In the genomic region with DNA sequence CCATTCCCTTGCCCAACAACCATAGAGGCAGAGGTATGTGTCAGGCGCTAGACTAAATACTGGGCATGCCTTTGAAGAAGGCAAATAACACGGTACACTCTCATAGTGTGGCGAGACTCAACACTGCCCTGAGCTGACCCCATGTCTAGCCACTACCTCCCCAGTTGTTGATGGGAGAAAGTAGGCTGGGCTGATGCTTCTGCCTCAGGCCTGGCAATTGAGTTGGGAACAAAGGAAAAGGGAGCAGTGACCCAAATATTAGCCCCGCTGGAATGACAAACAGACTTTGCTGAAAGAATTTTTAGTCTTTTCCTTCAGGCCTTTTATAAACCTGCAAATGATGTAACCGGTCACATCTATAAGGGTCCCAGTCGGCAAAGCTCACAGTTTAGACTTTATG, we compare ENCODE assay signal across 28 mouse cellular contexts.
"Had no signal": no experiment of that assay in that cellular context is flagged by ENCODE, and none has a peak within 500 bp of the region (broad histone marks: within the 10 kb centered on the region; RNA-seq: fewer than 3 reads in every experiment).

No protein-coding gene starts in this region.

- H3K36me3 ChIP-seq: embryonic facial prominence, embryonic 10.5 days; embryonic facial prominence, embryonic 12.5 days; embryonic facial prominence, embryonic 13.5 days; embryonic facial prominence, embryonic 15.5 days; forebrain, embryonic 10.5 days; forebrain, embryonic 12.5 days had no signal

- H3K27ac ChIP-seq: embryonic facial prominence, embryonic 10.5 days; embryonic facial prominence, embryonic 12.5 days; embryonic facial prominence, embryonic 13.5 days; embryonic facial prominence, embryonic 15.5 days; forebrain, embryonic 10.5 days; forebrain, embryonic 12.5 days; forebrain, embryonic 13.5 days; forebrain, embryonic 15.5 days; gastrocnemius, adult 2 months; heart, adult 2 months had no signal

- H3K4me3 ChIP-seq: embryonic facial prominence, embryonic 10.5 days; embryonic facial prominence, embryonic 12.5 days; embryonic facial prominence, embryonic 13.5 days; embryonic facial prominence, embryonic 15.5 days; erythroblast, embryonic 14.5 days; forebrain, embryonic 10.5 days; forebrain, embryonic 12.5 days; forebrain, embryonic 13.5 days; forebrain, embryonic 15.5 days; gastrocnemius, adult 2 months; heart, adult 2 months had no signal

- ATAC-seq: forebrain, embryonic 13.5 days; forebrain, embryonic 14.5 days; forebrain, embryonic 15.5 days; forebrain, embryonic 16.5 days; forebrain, postnatal 0 days had no signal

- DNase-seq: cerebellum, adult 8-10 months; cerebellum, adult 9-10 months; cerebellum, adult 9-11 months; cerebellum, postnatal 10 days; cerebellum, postnatal 14 days; cerebellum, postnatal 25 days; cerebellum, postnatal 36 days; embryo, embryonic 11 days; forebrain, postnatal 0 days; gastrocnemius, adult 2 months; gastrocnemius, postnatal 10 days; gastrocnemius, postnatal 14 days; gastrocnemius, postnatal 25 days; gastrocnemius, postnatal 36 days; heart, adult 11 months; heart, adult 18-20 months; heart, adult 2 months had no signal

- H3K9ac ChIP-seq: embryonic facial prominence, embryonic 12.5 days; embryonic facial prominence, embryonic 13.5 days; embryonic facial prominence, embryonic 15.5 days; forebrain, embryonic 12.5 days; forebrain, embryonic 13.5 days; forebrain, embryonic 15.5 days; forebrain, postnatal 0 days had no signal

- H3K27me3 ChIP-seq: embryonic facial prominence, embryonic 12.5 days; embryonic facial prominence, embryonic 13.5 days; embryonic facial prominence, embryonic 15.5 days; forebrain, embryonic 12.5 days; forebrain, embryonic 13.5 days; forebrain, embryonic 15.5 days had no signal

- H3K9me3 ChIP-seq: embryonic facial prominence, embryonic 10.5 days; embryonic facial prominence, embryonic 12.5 days; embryonic facial prominence, embryonic 13.5 days; embryonic facial prominence, embryonic 15.5 days; forebrain, embryonic 10.5 days; forebrain, embryonic 12.5 days; forebrain, embryonic 13.5 days; forebrain, embryonic 15.5 days had no signal

- H3K4me2 ChIP-seq: embryonic facial prominence, embryonic 12.5 days; embryonic facial prominence, embryonic 13.5 days; embryonic facial prominence, embryonic 15.5 days; forebrain, embryonic 12.5 days; forebrain, embryonic 13.5 days; forebrain, embryonic 15.5 days had no signal

- H3K4me1 ChIP-seq: embryonic facial prominence, embryonic 10.5 days; embryonic facial prominence, embryonic 12.5 days; embryonic facial prominence, embryonic 13.5 days; embryonic facial prominence, embryonic 15.5 days; forebrain, embryonic 10.5 days; forebrain, embryonic 12.5 days; forebrain, embryonic 13.5 days; forebrain, embryonic 15.5 days had no signal
